Mouse (Mus musculus): ENCODE data around the gene Nme9. TPM values are rescaled to one million over a fixed set of nuclear protein-coding genes. Genes with fewer than 3 reads are reported as not detected.

Gene Nme9
- polyA plus RNA-seq, 1 experiment from 2014 or later: 0.42 TPM

DNA sequence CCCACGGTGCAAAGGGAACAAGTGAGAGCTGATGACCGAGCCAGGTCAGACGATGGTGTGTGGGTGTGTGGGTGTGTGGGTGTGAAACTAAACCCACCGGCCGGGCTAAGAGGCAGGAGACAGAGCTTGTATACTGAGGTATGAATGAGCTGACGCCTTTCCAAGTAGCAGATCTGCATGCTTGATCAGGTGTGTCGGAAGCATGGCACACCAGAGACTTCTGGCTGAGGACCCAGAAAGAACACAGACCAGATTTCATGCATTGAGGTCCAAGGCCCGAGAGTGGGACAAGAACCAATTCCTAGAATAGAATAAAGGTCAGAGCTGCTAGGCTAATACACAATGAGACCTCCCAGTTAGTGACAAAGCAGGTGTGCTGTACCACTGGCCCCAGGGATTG lies 12.2 kb upstream of the Nme9 start:
- H3K4me2 ChIP-seq: no peak overlapping the region
- no peak overlapping the region for H3K9ac ChIP-seq
- H3K27ac ChIP-seq: no peak overlapping the region
- peaks cover 26% of the 10 kb centered on the region for H3K4me1 ChIP-seq
- H3K4me3 ChIP-seq (replicated peaks): no peak overlapping the region
- WGBS: 83% methylated on average over 8 of the region's 8 CpGs
- ATAC-seq (ENCODE audit: low FRiP score): no peak
- no peaks in the 10 kb centered on the region for H3K9me3 ChIP-seq
- peaks cover 35% of the 10 kb centered on the region for H3K27me3 ChIP-seq
- H3K36me3 ChIP-seq (replicated peaks): no peaks in the 10 kb centered on the region

DNA sequence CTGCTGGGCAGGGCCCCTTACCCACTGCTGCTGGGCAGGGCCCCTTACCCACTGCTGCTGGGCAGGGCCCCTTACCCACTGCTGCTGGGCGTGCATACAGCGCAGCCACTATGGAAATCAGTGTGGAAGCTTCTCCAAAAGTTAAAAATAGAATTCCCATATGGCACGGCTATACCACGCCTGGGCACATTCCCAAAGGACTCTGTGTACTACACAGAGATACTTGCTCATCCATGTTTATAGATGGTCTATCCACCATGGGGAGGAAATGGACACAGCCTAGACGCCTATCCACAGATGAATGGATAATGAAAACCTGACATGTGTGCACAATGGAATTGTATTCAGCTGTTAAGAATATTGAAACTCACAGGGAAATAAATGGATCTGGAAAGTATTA lies 10.3 kb upstream of the Nme9 start:
- Histone ChIP-seq H3K36me3 (replicated peaks) (no peaks in the 10 kb centered on the region), H3K27ac (no peak overlapping the region), H3K27me3 (peaks cover 35% of the 10 kb centered on the region), H3K4me2 (no peak overlapping the region), H3K4me3 (replicated peaks) (no peak overlapping the region), H3K9ac (no peak overlapping the region), H3K9me3 (no peaks in the 10 kb centered on the region), H3K4me1 (peaks cover 7% of the 10 kb centered on the region; the same call in 1 of the 2 replicates)
- 81% methylated on average over 5 of the region's 5 CpGs for WGBS
- no peak for ATAC-seq (ENCODE audit: low FRiP score)

DNA sequence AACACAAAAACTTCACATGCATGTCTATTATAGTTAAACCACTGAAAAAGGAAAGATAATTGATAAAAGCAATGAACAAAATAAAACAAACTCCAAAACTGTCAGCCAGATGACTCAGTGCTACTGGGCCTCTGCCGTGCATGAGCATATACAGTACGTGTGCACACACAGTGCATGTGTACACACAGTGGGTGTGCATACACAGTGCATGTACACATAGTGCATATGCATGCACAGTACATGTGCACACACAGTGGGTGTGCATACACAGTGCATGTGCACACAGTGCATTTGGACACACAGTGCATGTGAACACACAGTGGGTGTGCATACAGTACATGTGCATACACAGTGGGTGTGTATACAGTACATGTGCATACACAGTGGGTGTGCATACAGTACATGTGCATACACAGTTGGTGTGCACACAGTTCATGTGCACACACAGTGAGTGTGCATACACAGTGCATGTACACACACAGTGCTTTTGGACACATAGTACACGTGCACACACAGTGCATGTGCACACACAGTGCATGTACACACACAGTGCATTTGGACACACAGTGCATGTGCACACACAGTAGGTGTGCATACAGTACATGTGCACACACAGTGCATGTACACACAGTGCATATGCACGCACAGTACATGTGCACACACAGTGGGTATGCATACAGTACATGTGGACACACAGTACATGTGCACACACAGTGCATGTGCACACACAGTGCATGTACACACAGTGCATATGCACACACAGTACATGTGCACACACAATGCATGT lies 9.4 kb upstream of the Nme9 start:
- Histone ChIP-seq H3K4me1 (peaks cover 6% of the 10 kb centered on the region; the same call in 1 of the 2 replicates), H3K4me3 (replicated peaks) (no peak overlapping the region), H3K36me3 (replicated peaks) (no peaks in the 10 kb centered on the region), H3K9me3 (no peaks in the 10 kb centered on the region), H3K9ac (no peak overlapping the region), H3K27ac (no peak overlapping the region), H3K27me3 (peaks cover 35% of the 10 kb centered on the region), H3K4me2 (no peak overlapping the region)
- 94% methylated on average over 4 of the region's 4 CpGs for WGBS
- ATAC-seq (ENCODE audit: low FRiP score): no peak

DNA sequence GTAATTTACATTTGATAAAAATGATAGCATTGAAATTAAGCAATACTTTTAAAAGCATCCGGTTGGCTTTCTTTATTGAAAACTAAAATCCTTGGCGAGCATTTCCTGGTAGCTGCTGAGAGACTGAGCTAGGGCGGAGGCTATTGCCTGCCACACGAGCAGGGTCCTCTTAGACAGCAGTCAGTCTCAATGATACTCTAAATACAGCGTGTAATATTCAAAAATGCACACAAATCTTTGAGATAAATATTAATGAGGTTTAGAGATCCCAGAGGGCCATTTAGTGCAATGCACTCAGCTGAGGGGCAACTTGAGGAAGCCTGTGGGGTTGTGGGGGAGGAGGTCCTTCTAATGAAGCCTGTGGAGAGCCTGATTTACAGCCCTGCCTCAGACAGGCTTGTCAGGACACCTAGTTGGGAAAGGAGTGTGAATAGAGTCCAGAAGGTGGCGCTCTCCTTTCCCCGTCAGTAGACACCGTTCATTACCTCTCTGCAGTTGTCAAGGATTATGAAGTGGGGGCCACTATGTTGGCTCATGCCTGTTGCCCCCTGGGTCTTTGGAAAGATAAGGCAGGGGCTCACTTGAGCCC lies 6.6 kb upstream of the Nme9 start:
- Histone ChIP-seq H3K4me2 (no peak overlapping the region), H3K27me3 (0 out of 2 replicates have a peak, but pooled peaks cover 8% of the 10 kb centered on the region), H3K9ac (no peak overlapping the region), H3K4me3 (replicated peaks) (no peak overlapping the region), H3K4me1 (no peaks in the 10 kb centered on the region), H3K9me3 (no peaks in the 10 kb centered on the region), H3K27ac (no peak overlapping the region), H3K36me3 (replicated peaks) (no peaks in the 10 kb centered on the region)
- ATAC-seq (ENCODE audit: low FRiP score): peak; percentile 41; the same call in 1 of the 2 replicates
- WGBS: 45% methylated on average over 8 of the region's 8 CpGs

DNA sequence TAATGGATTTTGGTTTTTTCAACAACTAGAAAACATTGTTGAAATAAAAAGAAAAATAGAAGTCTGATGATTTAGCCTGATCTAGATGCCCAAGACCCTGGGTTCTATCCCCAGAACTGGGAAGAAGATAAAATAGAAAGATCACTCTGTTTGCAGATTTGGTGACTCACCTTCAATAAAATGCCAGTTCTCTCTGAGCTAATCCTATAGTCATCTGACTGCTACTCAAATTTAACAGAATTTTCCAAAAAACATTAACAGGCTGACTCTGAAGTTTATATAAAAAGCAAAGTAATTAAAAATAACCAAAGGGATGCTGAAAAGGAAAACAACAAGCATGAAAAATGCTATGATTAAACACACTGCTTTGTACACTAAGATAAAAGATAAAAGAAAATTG lies 5.0 kb upstream of the Nme9 start:
- no peaks in the 10 kb centered on the region for H3K9me3 ChIP-seq
- no peak overlapping the region for H3K4me2 ChIP-seq
- peaks cover 2% of the 10 kb centered on the region; the same call in 1 of the 2 replicates for H3K4me1 ChIP-seq
- H3K9ac ChIP-seq: no peak overlapping the region
- peaks cover 15% of the 10 kb centered on the region; the same call in 1 of the 2 replicates for H3K27me3 ChIP-seq
- no peak for ATAC-seq (ENCODE audit: low FRiP score)
- no peaks in the 10 kb centered on the region for H3K36me3 ChIP-seq (replicated peaks)
- H3K27ac ChIP-seq: no peak overlapping the region
- H3K4me3 ChIP-seq (replicated peaks): no peak overlapping the region

DNA sequence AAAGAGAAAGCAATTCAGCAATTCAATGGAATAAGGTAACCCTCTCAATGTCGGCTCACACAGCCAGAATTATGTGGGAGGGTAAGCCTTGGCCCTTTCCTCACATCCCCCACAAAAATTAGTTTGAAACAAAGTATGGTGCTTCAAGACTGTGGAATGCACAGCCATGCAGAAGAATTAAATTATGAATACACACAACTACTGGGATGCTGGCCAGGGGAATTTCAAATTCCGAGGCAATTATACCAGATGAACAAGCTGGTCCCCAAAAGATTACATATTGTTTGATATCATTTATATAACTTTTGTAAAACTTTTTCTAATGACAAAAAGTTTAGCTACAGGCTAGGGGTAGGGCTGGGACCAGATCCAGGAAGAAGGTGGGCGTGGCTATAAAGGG lies 4.0 kb upstream of the Nme9 start:
- H3K9ac ChIP-seq: no peak overlapping the region
- H3K27me3 ChIP-seq: peaks cover 16% of the 10 kb centered on the region; the same call in 1 of the 2 replicates
- H3K4me1 ChIP-seq: peaks cover 5% of the 10 kb centered on the region; the same call in 1 of the 2 replicates
- no peak overlapping the region for H3K4me2 ChIP-seq
- no peak for ATAC-seq (ENCODE audit: low FRiP score)
- no peak overlapping the region for H3K27ac ChIP-seq
- 65% methylated on average over 3 of the region's 3 CpGs for WGBS
- H3K9me3 ChIP-seq: no peaks in the 10 kb centered on the region
- no peak overlapping the region for H3K4me3 ChIP-seq (replicated peaks)
- H3K36me3 ChIP-seq (replicated peaks): no peaks in the 10 kb centered on the region

DNA sequence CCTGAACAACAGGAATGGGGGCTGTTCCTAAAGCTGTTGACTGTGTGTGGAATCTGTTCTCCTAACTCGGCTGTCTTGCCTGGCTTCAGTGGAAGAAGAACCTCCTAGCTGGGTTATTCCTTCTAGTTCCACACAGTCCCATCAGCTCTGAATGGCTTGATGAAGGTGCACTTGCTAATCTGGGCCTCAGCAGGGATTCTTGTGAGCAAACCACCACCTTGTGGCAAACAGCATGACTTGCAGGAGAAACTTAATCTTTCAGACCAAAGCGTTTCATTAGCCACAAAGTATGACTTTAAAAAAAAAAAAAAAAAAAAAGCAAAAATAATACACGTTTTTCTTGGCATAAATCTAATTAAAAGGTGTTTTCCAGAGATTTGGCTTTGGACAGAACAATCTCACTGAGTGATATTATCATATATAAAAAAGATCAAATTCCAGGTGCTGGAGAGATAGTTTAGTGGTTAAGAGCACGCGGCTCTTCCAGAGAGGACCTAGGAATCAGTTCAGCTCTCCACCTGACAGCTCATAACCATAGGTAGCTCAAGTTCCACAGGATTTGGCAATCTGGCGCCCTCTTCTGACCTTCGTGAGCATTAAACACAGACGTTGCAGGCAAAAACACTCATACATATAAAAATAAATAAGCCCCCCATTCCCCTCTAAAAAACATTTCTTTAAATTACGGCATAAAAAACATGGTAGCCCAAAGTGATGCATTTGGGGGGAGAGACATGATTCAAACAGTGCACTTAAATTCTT lies 1.2 kb upstream of the Nme9 start:
- Histone ChIP-seq H3K4me2 (no peak overlapping the region), H3K36me3 (replicated peaks) (no peaks in the 10 kb centered on the region), H3K27ac (no peak overlapping the region), H3K4me3 (replicated peaks) (no peak overlapping the region), H3K9ac (no peak overlapping the region), H3K27me3 (peaks cover 23% of the 10 kb centered on the region; the same call in 1 of the 2 replicates), H3K4me1 (peaks cover 5% of the 10 kb centered on the region; the same call in 1 of the 2 replicates), H3K9me3 (no peaks in the 10 kb centered on the region)
- no peak for ATAC-seq (ENCODE audit: low FRiP score)
- 50% methylated on average over 9 of the region's 9 CpGs for whole genome bisulfite sequencing

DNA sequence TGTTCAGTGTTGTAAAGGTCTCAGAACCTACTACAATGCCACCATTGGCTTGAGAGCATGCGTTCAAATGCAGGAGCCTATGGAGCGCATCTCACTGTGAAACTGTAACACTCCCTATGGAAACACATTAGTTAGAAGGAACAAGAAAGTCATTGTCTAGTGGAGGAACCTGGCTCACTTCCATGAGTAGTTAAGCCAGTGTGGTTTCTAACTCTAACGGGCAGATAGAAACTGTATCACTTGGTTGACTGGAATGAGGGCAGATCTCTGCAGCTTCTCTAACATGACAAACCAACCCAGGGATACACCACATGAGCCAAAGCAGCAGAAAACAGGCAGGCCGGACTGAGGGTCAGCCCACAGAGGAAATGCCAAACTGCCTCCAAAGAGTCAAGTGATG lies 2.9 kb downstream of the Nme9 start:
- Histone ChIP-seq H3K4me2 (no peak overlapping the region), H3K4me3 (replicated peaks) (no peak overlapping the region), H3K27me3 (peaks cover 23% of the 10 kb centered on the region; the same call in 1 of the 2 replicates), H3K4me1 (peaks cover 5% of the 10 kb centered on the region; the same call in 1 of the 2 replicates), H3K9ac (no peak overlapping the region), H3K27ac (no peak overlapping the region), H3K9me3 (no peaks in the 10 kb centered on the region), H3K36me3 (replicated peaks) (no peaks in the 10 kb centered on the region)
- 89% methylated on average over 4 of the region's 4 CpGs for WGBS
- no peak for ATAC-seq (ENCODE audit: low FRiP score)

DNA sequence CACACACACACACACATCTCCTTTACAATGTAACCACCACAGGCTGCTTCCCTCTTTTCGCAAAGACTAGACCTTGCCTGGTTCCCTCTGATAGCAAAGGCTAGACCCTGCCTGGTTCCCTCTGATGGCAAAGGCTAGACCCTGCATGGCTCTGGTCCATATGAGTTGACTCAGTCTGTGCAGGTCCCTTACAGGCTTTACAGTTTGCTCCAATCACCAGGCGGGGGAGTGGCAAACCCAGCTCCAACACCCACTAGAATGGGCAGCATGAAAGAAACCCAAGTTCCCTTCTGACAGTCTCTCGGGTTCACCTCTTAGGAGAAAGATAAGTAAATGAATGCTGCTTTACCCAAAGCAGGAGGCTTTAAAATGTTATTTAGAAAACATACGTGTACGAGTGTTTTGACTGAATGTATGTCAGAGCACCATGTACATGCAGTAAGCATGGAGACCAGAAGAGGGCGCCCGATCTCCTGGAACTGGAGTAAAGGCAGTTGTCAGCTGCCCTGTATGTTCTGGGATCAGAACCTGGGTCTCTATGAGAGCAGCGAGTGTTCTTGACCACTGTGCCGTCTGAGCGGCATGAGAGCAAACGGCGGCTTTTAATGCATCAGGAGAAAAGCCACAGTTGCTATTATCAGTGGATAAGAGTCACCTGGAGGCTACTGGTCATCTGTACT lies 7.4 kb downstream of the Nme9 start:
- Histone ChIP-seq H3K36me3 (replicated peaks) (no peaks in the 10 kb centered on the region), H3K9ac (no peak overlapping the region), H3K27me3 (0 out of 2 replicates have a peak, but pooled peaks cover 3% of the 10 kb centered on the region), H3K27ac (no peak overlapping the region), H3K9me3 (no peaks in the 10 kb centered on the region), H3K4me2 (no peak overlapping the region), H3K4me1 (no peaks in the 10 kb centered on the region), H3K4me3 (replicated peaks) (no peak overlapping the region)
- 45% methylated on average over 12 of the region's 12 CpGs for WGBS
- no peak for ATAC-seq (ENCODE audit: low FRiP score)

DNA sequence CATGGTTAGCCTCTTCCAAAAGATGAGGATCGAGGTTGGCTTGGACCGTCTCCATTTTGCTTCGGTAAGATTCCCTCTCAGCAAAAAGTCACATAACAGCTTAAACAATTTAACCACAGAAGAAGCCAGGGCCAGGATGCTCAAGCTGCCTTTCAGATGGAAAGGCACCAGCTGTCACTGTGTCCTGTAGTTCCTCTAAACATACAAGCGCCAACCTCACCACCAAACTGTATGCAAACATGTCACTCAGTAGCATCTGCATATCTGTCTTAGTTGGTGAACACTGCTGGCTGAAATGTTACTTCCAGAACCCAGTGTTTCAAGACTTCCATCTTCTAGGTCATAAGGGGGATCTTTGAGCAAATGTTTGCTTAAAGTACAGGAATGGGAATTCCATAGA lies 8.5 kb downstream of the Nme9 start:
- Histone ChIP-seq H3K9ac (no peak overlapping the region), H3K36me3 (replicated peaks) (no peaks in the 10 kb centered on the region), H3K4me3 (replicated peaks) (no peak overlapping the region), H3K27me3 (no peaks in the 10 kb centered on the region), H3K4me2 (no peak overlapping the region), H3K4me1 (no peaks in the 10 kb centered on the region), H3K9me3 (no peaks in the 10 kb centered on the region), H3K27ac (no peak overlapping the region)
- ATAC-seq (ENCODE audit: low FRiP score): no peak
- 87% methylated on average over 4 of the region's 4 CpGs for WGBS

DNA sequence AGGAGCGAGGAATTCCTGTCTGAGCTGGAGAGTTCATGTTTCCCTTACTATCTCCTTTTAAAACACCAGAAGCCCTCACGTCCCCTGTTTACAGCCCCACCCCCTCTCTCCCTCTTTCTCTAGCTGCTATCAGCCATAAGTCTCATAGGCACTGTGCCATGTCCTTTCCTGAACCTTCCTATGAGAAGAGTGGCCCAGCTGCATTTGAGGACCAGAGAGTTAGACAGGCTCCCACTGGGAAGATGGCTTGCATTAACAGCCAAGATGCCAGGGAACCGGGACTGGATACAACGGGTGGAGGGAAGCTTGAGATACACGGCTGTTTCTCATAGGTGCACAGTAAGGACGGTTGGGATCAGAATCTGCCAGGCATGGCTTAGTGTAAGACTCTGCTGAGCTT lies 13.6 kb downstream of the Nme9 start:
- H3K27ac ChIP-seq: no peak overlapping the region
- no peaks in the 10 kb centered on the region for H3K9me3 ChIP-seq
- no peaks in the 10 kb centered on the region for H3K27me3 ChIP-seq
- no peak for ATAC-seq (ENCODE audit: low FRiP score)
- no peak overlapping the region for H3K4me2 ChIP-seq
- no peaks in the 10 kb centered on the region for H3K36me3 ChIP-seq (replicated peaks)
- H3K4me3 ChIP-seq (replicated peaks): no peak overlapping the region
- H3K4me1 ChIP-seq: no peaks in the 10 kb centered on the region
- 84% methylated on average over 6 of the region's 6 CpGs for WGBS
- no peak overlapping the region for H3K9ac ChIP-seq

DNA sequence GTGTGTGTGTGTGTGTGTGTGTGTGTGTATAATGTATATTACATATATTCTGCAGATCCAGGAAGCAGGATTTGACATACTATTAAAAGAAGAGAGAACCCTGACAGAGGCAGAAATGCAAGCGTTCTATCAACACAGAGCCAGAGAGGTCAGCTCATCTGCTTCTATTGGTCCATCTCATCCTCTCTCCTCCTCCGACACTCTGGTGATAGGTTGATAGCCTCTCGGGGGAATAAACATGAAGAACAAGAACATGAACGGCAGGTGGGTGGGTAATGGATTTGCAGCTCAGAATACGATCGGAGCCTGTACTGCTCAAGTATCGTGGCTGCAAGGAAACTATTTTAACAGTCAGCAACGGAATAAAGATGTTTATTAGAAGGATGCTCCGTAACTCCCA lies 17.3 kb downstream of the Nme9 start:
- Histone ChIP-seq H3K9me3 (no peaks in the 10 kb centered on the region), H3K27ac (no peak overlapping the region), H3K36me3 (replicated peaks) (no peaks in the 10 kb centered on the region), H3K9ac (no peak overlapping the region), H3K4me2 (no peak overlapping the region), H3K27me3 (no peaks in the 10 kb centered on the region), H3K4me3 (replicated peaks) (no peak overlapping the region), H3K4me1 (no peaks in the 10 kb centered on the region)
- ATAC-seq (ENCODE audit: low FRiP score): no peak
- WGBS: 87% methylated on average over 9 of the region's 9 CpGs
